Mouse (Mus musculus): Measurements from ENCODE around the gene Rpl22. TPM values are rescaled to one million over a fixed set of nuclear protein-coding genes. Genes with fewer than 3 reads are reported as not detected.

The Rpl22 gene
- polyA plus RNA-seq, 1 experiment: 43.0 TPM

GRCm38 (mm10) chr4:152326543-152326942, 1.0 kb downstream of the Rpl22 start:
- no peak for DNase-seq
- H3K4me3 ChIP-seq (replicated peaks; ENCODE audit: extremely low read depth, low read depth, low read length): peak overlapping the region; percentile 85
- TF ChIP-seq CTCF (IDR thresholded peaks at IDR 0.05; ENCODE audit: insufficient read depth, low read length): no peak
- no peak for TF ChIP-seq POLR2A (IDR thresholded peaks at IDR 0.05; ENCODE audit: borderline replicate concordance, extremely low read depth, low read depth, low read length)
- WGBS: 3% methylated on average over 11 of the region's 11 CpGs
- peaks cover 8% of the 10 kb centered on the region for H3K4me1 ChIP-seq (ENCODE audit: control insufficient read depth, insufficient read depth, low read length)

GRCm38 (mm10) chr4:152328691-152329090, 3.1 kb downstream of the Rpl22 start:
- Histone ChIP-seq H3K4me1 (ENCODE audit: control insufficient read depth, insufficient read depth, low read length) (peaks cover 8% of the 10 kb centered on the region), H3K4me3 (replicated peaks; ENCODE audit: extremely low read depth, low read depth, low read length) (no peak overlapping the region)
- TF ChIP-seq POLR2A (IDR thresholded peaks at IDR 0.05; ENCODE audit: borderline replicate concordance, extremely low read depth, low read depth, low read length) (no peak), CTCF (IDR thresholded peaks at IDR 0.05; ENCODE audit: insufficient read depth, low read length) (peak; percentile 44)

GRCm38 (mm10) chr4:152332952-152333351, 7.4 kb downstream of the Rpl22 start:
- no peak overlapping the region for H3K4me3 ChIP-seq (replicated peaks; ENCODE audit: extremely low read depth, low read depth, low read length)
- DNase-seq: peak; percentile 54
- WGBS: 15% methylated on average over 2 of the region's 2 CpGs
- TF ChIP-seq CTCF (IDR thresholded peaks at IDR 0.05; ENCODE audit: insufficient read depth, low read length): peak; percentile 99
- no peak for TF ChIP-seq POLR2A (IDR thresholded peaks at IDR 0.05; ENCODE audit: borderline replicate concordance, extremely low read depth, low read depth, low read length)
- no peaks in the 10 kb centered on the region for H3K4me1 ChIP-seq (ENCODE audit: control insufficient read depth, insufficient read depth, low read length)

More at GRCm38 (mm10) chr4:152328691-152329090, 3.1 kb downstream of the Rpl22 start:
- DNase-seq: no peak
- WGBS: 74% methylated on average over 6 of the region's 6 CpGs

- no peak for DNase-seq
- TF ChIP-seq POLR2A (IDR thresholded peaks at IDR 0.05; ENCODE audit: borderline replicate concordance, extremely low read depth, low read depth, low read length): no peak
- no peak for TF ChIP-seq CTCF (IDR thresholded peaks at IDR 0.05; ENCODE audit: insufficient read depth, low read length)
- 94% methylated on average over 12 of the region's 12 CpGs for WGBS
- no peaks in the 10 kb centered on the region for H3K4me1 ChIP-seq (ENCODE audit: control insufficient read depth, insufficient read depth, low read length)
- H3K4me3 ChIP-seq (replicated peaks; ENCODE audit: extremely low read depth, low read depth, low read length): no peak overlapping the region
Observed at GRCm38 (mm10) chr4:152333587-152333986, 8.0 kb downstream of the Rpl22 start.

- H3K4me3 ChIP-seq (replicated peaks; ENCODE audit: extremely low read depth, low read depth, low read length): no peak overlapping the region
- no peaks in the 10 kb centered on the region for H3K4me1 ChIP-seq (ENCODE audit: control insufficient read depth, insufficient read depth, low read length)
- DNase-seq: no peak
- 35% methylated on average over 6 of the region's 6 CpGs for WGBS
- TF ChIP-seq POLR2A (IDR thresholded peaks at IDR 0.05; ENCODE audit: borderline replicate concordance, extremely low read depth, low read depth, low read length): no peak
Observed at GRCm38 (mm10) chr4:152337772-152338171, 12.2 kb downstream of the Rpl22 start.

GRCm38 (mm10) chr4:152338419-152339292, 13.1 kb downstream of the Rpl22 start, which contains the start of gene Chd5:
TSS of gene Chd5 (plus strand) at chr4:152338651.
- 1% methylated on average over 103 of the region's 120 CpGs for WGBS
- TF ChIP-seq CTCF (IDR thresholded peaks at IDR 0.05; ENCODE audit: insufficient read depth, low read length) (no peak), POLR2A (IDR thresholded peaks at IDR 0.05; ENCODE audit: borderline replicate concordance, extremely low read depth, low read depth, low read length) (no peak)
- H3K4me3 ChIP-seq (replicated peaks; ENCODE audit: extremely low read depth, low read depth, low read length): no peak within 1 kb of the TSS
- H3K4me1 ChIP-seq (ENCODE audit: control insufficient read depth, insufficient read depth, low read length): no peaks in the 10 kb centered on the region
- no peak for DNase-seq

- DNase-seq: no peak
- H3K4me3 ChIP-seq (replicated peaks; ENCODE audit: extremely low read depth, low read depth, low read length): no peak overlapping the region
- 3% methylated on average over 26 of the region's 26 CpGs for WGBS
- no peak for TF ChIP-seq CTCF (IDR thresholded peaks at IDR 0.05; ENCODE audit: insufficient read depth, low read length)
- no peak for TF ChIP-seq POLR2A (IDR thresholded peaks at IDR 0.05; ENCODE audit: borderline replicate concordance, extremely low read depth, low read depth, low read length)
- H3K4me1 ChIP-seq (ENCODE audit: control insufficient read depth, insufficient read depth, low read length): no peaks in the 10 kb centered on the region
Observed at GRCm38 (mm10) chr4:152339293-152339790, 13.8 kb downstream of the Rpl22 start.

- DNase-seq: no peak
- 40% methylated on average over 15 of the region's 15 CpGs for WGBS
- H3K4me1 ChIP-seq (ENCODE audit: control insufficient read depth, insufficient read depth, low read length): peaks cover 7% of the 10 kb centered on the region; the same call in 1 of the 2 replicates
- no peak overlapping the region for H3K4me3 ChIP-seq (replicated peaks; ENCODE audit: extremely low read depth, low read depth, low read length)
- TF ChIP-seq POLR2A (IDR thresholded peaks at IDR 0.05; ENCODE audit: borderline replicate concordance, extremely low read depth, low read depth, low read length): no peak
- TF ChIP-seq CTCF (IDR thresholded peaks at IDR 0.05; ENCODE audit: insufficient read depth, low read length): no peak
Observed at GRCm38 (mm10) chr4:152340584-152341284, 15.2 kb downstream of the Rpl22 start.

- WGBS: 14% methylated on average over 5 of the region's 5 CpGs
- no peak for DNase-seq
- peak; percentile 63 for TF ChIP-seq CTCF (IDR thresholded peaks at IDR 0.05; ENCODE audit: insufficient read depth, low read length)
- no peak for TF ChIP-seq POLR2A (IDR thresholded peaks at IDR 0.05; ENCODE audit: borderline replicate concordance, extremely low read depth, low read depth, low read length)
Observed at GRCm38 (mm10) chr4:152343296-152343695, 17.8 kb downstream of the Rpl22 start.

More at GRCm38 (mm10) chr4:152343296-152343695, 17.8 kb downstream of the Rpl22 start:
- Histone ChIP-seq H3K4me1 (ENCODE audit: control insufficient read depth, insufficient read depth, low read length) (peaks cover 7% of the 10 kb centered on the region; the same call in 1 of the 2 replicates), H3K4me3 (replicated peaks; ENCODE audit: extremely low read depth, low read depth, low read length) (no peak overlapping the region)

Measured in lung, adult 2 months (tissue).